Mouse (Mus musculus) T-cell, adult 2 months (primary cell): ENCODE results near the gene Mthfd1.
"Not testable (repeated sequence)": the region's sequence is repeated elsewhere in the genome, so short reads cannot be mapped to it uniquely, and the experiment has no call there.

Experiments
- DNase-seq: peaks from one replicate; pipeline ENCODE4 v3.0.0; 2022; ENCODE audit warnings: low spot score

The Mthfd1 gene

GRCm38 (mm10) chr12:76254725-76255498 lies at the start of gene Mthfd1:
Gene Mthfd1, plus strand, starts transcription at chr12:76255298.
- peak; percentile 97 for DNase-seq

- DNase-seq, result no peak
These were observed 45.6 kb upstream of the Mthfd1 start for GRCm38 (mm10) chr12:76209429-76209974.

- DNase-seq, result no peak
These were observed 40.0 kb upstream of the Mthfd1 start for GRCm38 (mm10) chr12:76215121-76215520.

GRCm38 (mm10) chr12:76216716-76217115 lies 38.4 kb upstream of the Mthfd1 start:
- DNase-seq, result no peak

- DNase-seq, result not testable (repeated sequence)
These were observed 33.0 kb upstream of the Mthfd1 start for GRCm38 (mm10) chr12:76222104-76222503.

- DNase-seq, result no peak
These were observed 24.5 kb upstream of the Mthfd1 start for GRCm38 (mm10) chr12:76230644-76231043.

- DNase-seq, result no peak
These were observed 19.8 kb upstream of the Mthfd1 start for GRCm38 (mm10) chr12:76235253-76235652.

- DNase-seq, result no peak
These were observed 15.8 kb upstream of the Mthfd1 start for GRCm38 (mm10) chr12:76239145-76239838.

- no peak for DNase-seq
These were observed 15.1 kb upstream of the Mthfd1 start for GRCm38 (mm10) chr12:76239839-76240571.

GRCm38 (mm10) chr12:76240670-76241069 lies 14.4 kb upstream of the Mthfd1 start:
- DNase-seq, result no peak

- DNase-seq, result no peak
These were observed 14.0 kb upstream of the Mthfd1 start for GRCm38 (mm10) chr12:76241084-76241483.

- DNase-seq, result no peak
These were observed 13.3 kb upstream of the Mthfd1 start for GRCm38 (mm10) chr12:76241833-76242232.

GRCm38 (mm10) chr12:76244981-76245380 lies 10.1 kb upstream of the Mthfd1 start:
- no peak for DNase-seq

- DNase-seq, result no peak
These were observed 8.5 kb upstream of the Mthfd1 start, which contains the start of gene Tex21 for GRCm38 (mm10) chr12:76246646-76247045. Gene Tex21, minus strand, starts transcription at chr12:76246746.

GRCm38 (mm10) chr12:76253090-76253489 lies 2.0 kb upstream of the Mthfd1 start:
- DNase-seq, result no peak

GRCm38 (mm10) chr12:76253591-76253990 lies 1.5 kb upstream of the Mthfd1 start:
- no peak for DNase-seq

GRCm38 (mm10) chr12:76253991-76254390 lies 1.1 kb upstream of the Mthfd1 start:
- no peak for DNase-seq

- DNase-seq, result no peak
These were observed 389 bp downstream of the Mthfd1 start for GRCm38 (mm10) chr12:76255499-76255875.

- peak; percentile 46 for DNase-seq
These were observed 1.2 kb downstream of the Mthfd1 start for GRCm38 (mm10) chr12:76256114-76256843.

GRCm38 (mm10) chr12:76260673-76261072 lies 5.6 kb downstream of the Mthfd1 start:
- DNase-seq, result no peak

GRCm38 (mm10) chr12:76261556-76261955 lies 6.5 kb downstream of the Mthfd1 start:
- no peak for DNase-seq

GRCm38 (mm10) chr12:76262918-76263317 lies 7.8 kb downstream of the Mthfd1 start:
- no peak for DNase-seq
